Mouse (Mus musculus) heart, embryonic 12.5 days (tissue): ENCODE results near the gene Ddb1. TPM values are rescaled to one million over a fixed set of nuclear protein-coding genes. Genes with fewer than 3 reads are reported as not detected.
A peak's percentile ranks its signal among the peaks of the same experiment; 100 is the strongest.

Source experiments
- ATAC-seq: fragments of 200-750 bp; cut with Nextera tagmentation; 2 replicates; pipeline ENCODE4 v1.8.0; 2017; ENCODE audit warnings: moderate TSS enrichment, moderate library complexity; ENCODE audit not compliant: insufficient number of reproducible peaks, low FRiP score
- H3K27ac ChIP-seq: fragments of 300-500 bp; sonication (generic); 2 replicates; pipeline ENCODE4 v1.5.1; 2016; ENCODE audit warnings: mild to moderate bottlenecking, moderate library complexity; ENCODE audit not compliant: poor library complexity, severe bottlenecking
- H3K27me3 ChIP-seq: fragments of 300-500 bp; sonication (generic); replicated peaks from 2 replicates; pipeline ENCODE4 v1.6.1; 2016; ENCODE audit warnings: mild to moderate bottlenecking, moderate library complexity
- H3K36me3 ChIP-seq: fragments of 300-500 bp; sonication (generic); 2 replicates; pipeline ENCODE4 v1.6.1; 2016; ENCODE audit warnings: mild to moderate bottlenecking, moderate library complexity
- H3K4me1 ChIP-seq: fragments of 300-500 bp; sonication (generic); replicated peaks from 2 replicates; pipeline ENCODE4 v1.6.1; 2016; ENCODE audit warnings: mild to moderate bottlenecking
- H3K4me2 ChIP-seq: fragments of 300-500 bp; sonication (generic); 2 replicates; pipeline ENCODE4 v1.6.1; 2016; ENCODE audit warnings: mild to moderate bottlenecking, moderate library complexity
- H3K4me3 ChIP-seq: fragments of 300-500 bp; sonication (generic); 2 replicates; pipeline ENCODE4 v1.5.1; 2016; ENCODE audit warnings: mild to moderate bottlenecking
- H3K9ac ChIP-seq: fragments of 300-500 bp; sonication (generic); 2 replicates; pipeline ENCODE4 v1.6.1; 2016; ENCODE audit warnings: mild to moderate bottlenecking, moderate library complexity
- H3K9me3 ChIP-seq: fragments of 300-500 bp; sonication (generic); replicated peaks from 2 replicates; pipeline ENCODE4 v1.6.1; 2016; ENCODE audit warnings: mild to moderate bottlenecking, moderate library complexity
- WGBS: fragments of 180-500 bp; shearing (Covaris S2); methylation state at CpG from one replicate; pipeline ENCODE4 v1.1.7; 2016; 5-methylcytosine and 5-hydroxymethylcytosine counted together
- polyA plus RNA-seq: library from polyadenylated mRNA; unstranded; fragments of >200 nt; fragmentation: Nextera tagmentation; extraction: Ambion mirVana; gene quantifications from 2 replicates; pipeline ENCODE4 v1.2.1, GENCODE M21; 2016

Gene Ddb1
- polyA plus RNA-seq, 1 experiment from 2014 or later = 339 TPM

DNA sequence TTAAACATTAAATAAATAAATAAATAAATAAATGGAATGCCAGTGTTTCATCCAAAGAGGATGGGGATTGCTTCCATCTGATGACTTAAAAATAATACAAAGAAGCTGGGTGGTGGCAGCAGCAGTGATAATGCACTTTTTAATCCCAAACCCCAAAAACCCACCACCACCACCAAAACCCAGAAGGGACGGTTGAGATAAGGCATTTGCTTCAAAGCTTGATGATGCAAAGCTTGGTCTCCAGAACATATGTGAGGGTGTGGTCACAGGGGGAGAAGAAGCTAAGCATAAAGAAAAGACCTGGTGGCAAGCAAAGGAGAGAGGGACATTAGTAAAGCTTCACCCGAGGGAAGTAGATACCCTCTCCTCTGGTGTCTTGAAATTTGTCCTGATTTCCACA is 56.8 kb downstream of the Ddb1 start:
- H3K27ac ChIP-seq = 0 out of 2 replicates have a peak overlapping the region, but pooled peaks have one; percentile 1
- 75% methylated on average over 2 of the region's 2 CpGs for WGBS
- no peak overlapping the region for H3K9ac ChIP-seq
- peaks cover 2% of the 10 kb centered on the region for H3K4me1 ChIP-seq
- no peaks in the 10 kb centered on the region for H3K9me3 ChIP-seq
- no peaks in the 10 kb centered on the region for H3K36me3 ChIP-seq
- no peak overlapping the region for H3K4me3 ChIP-seq
- peak; percentile 63 for ATAC-seq
- 0 out of 2 replicates have a peak, but pooled peaks cover 4% of the 10 kb centered on the region for H3K27me3 ChIP-seq
- no peak overlapping the region for H3K4me2 ChIP-seq

DNA sequence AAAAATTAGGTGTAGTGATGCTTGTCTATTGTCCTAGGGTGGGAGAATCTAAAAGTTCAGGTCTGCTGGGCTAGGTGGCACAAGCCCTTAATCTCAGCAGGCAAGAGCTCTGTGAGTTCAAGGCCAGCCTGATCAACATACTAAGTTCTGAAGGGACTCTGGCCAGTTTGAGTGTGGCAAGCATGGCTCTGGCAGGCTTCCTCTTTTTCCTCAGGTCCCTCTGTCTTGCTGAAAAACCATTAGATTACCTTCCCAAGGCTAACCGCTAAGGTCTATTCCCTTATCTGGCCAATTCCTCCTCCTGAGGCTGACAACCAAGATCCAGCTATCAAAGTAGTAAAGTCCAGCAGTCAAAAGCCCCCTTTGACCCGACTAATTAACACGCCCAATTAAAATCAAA is 57.5 kb downstream of the Ddb1 start:
- no peaks in the 10 kb centered on the region for H3K36me3 ChIP-seq
- 0 out of 2 replicates have a peak overlapping the region, but pooled peaks have one; percentile 1 for H3K27ac ChIP-seq
- no peak for ATAC-seq
- no peak overlapping the region for H3K4me2 ChIP-seq
- 51% methylated on average over 3 of the region's 3 CpGs for WGBS
- 0 out of 2 replicates have a peak, but pooled peaks cover 4% of the 10 kb centered on the region for H3K27me3 ChIP-seq
- H3K4me1 ChIP-seq = no peaks in the 10 kb centered on the region; the same call in 1 of the 2 replicates
- no peak overlapping the region for H3K4me3 ChIP-seq
- H3K9me3 ChIP-seq = no peaks in the 10 kb centered on the region
- no peak overlapping the region for H3K9ac ChIP-seq

GRCm38 (mm10) chr19:10665093-10665492 is 60.0 kb downstream of the Ddb1 start:
- Histone ChIP-seq H3K9ac (no peak overlapping the region), H3K9me3 (no peaks in the 10 kb centered on the region), H3K27ac (no peak overlapping the region), H3K27me3 (0 out of 2 replicates have a peak, but pooled peaks cover 4% of the 10 kb centered on the region), H3K36me3 (no peaks in the 10 kb centered on the region), H3K4me1 (no peaks in the 10 kb centered on the region; the same call in 1 of the 2 replicates), H3K4me3 (no peak overlapping the region), H3K4me2 (no peak overlapping the region)
- 62% methylated on average over 3 of the region's 3 CpGs for WGBS
- no peak for ATAC-seq

DNA sequence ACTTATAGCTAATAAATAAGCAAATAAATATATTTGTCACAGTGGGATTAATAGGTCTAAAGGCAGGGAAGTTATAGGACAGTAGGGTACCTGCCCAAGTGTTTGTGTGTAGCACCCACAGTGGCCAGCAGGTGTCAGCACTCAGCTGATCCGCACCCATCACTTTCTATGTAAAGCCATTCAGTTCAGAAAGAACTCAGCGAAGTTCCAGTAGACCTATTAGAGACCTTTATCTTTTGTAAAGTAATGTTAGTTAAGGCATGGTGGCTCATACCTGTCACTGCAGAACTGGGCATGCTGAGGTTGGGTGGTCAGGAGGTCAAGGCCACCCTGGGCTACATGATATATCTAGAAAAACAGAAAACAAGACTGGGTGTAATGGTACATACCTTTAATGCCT is 60.4 kb downstream of the Ddb1 start:
- no peaks in the 10 kb centered on the region; the same call in 1 of the 2 replicates for H3K4me1 ChIP-seq
- 0 out of 2 replicates have a peak, but pooled peaks cover 4% of the 10 kb centered on the region for H3K27me3 ChIP-seq
- no peak overlapping the region for H3K4me3 ChIP-seq
- H3K4me2 ChIP-seq = no peak overlapping the region
- WGBS = 20% methylated on average over 2 of the region's 2 CpGs
- no peak overlapping the region for H3K9ac ChIP-seq
- no peaks in the 10 kb centered on the region for H3K9me3 ChIP-seq
- no peak for ATAC-seq
- no peaks in the 10 kb centered on the region for H3K36me3 ChIP-seq
- H3K27ac ChIP-seq = no peak overlapping the region

GRCm38 (mm10) chr19:10671319-10671718 is 66.2 kb downstream of the Ddb1 start:
- Histone ChIP-seq H3K4me2 (no peak overlapping the region), H3K27ac (no peak overlapping the region), H3K4me1 (no peaks in the 10 kb centered on the region), H3K9me3 (no peaks in the 10 kb centered on the region), H3K27me3 (peaks cover 8% of the 10 kb centered on the region; the same call in 1 of the 2 replicates), H3K36me3 (no peaks in the 10 kb centered on the region), H3K9ac (0 out of 2 replicates have a peak overlapping the region, but pooled peaks have one; percentile 13), H3K4me3 (no peak overlapping the region)
- WGBS = 81% methylated on average over 4 of the region's 4 CpGs
- no peak for ATAC-seq

DNA sequence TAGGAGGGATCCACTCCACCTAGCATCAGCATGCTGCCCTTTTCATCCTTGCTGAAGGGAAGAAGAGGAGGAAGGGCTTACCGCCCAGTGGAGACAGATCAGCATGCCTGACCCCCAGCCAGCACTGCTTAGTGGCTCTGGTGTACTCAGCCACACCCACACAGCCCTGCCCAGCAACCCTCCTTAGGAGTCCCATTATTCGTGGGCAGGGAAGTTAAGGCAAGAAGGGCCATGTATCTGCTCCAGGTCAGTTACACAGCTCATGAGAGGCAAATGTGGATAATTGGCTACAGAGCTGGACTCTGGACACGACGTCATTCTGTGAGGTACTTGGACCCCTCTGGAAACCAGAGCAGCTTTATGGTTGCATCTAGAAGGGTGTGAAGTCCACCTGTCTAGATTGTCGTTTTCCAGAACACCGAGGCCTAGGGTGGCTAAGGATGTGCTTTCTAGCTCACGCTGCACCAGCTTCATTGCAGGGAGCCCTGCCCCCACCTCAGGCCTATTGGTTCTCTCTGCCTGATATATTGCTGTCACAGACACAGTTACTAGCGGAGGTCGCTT is 66.8 kb downstream of the Ddb1 start:
- no peak for ATAC-seq
- Histone ChIP-seq H3K36me3 (no peaks in the 10 kb centered on the region), H3K27me3 (peaks cover 14% of the 10 kb centered on the region; the same call in 1 of the 2 replicates), H3K4me3 (no peak overlapping the region), H3K9ac (no peak overlapping the region), H3K9me3 (no peaks in the 10 kb centered on the region), H3K4me1 (no peaks in the 10 kb centered on the region), H3K27ac (no peak overlapping the region), H3K4me2 (no peak overlapping the region)
- WGBS = 64% methylated on average over 9 of the region's 9 CpGs

DNA sequence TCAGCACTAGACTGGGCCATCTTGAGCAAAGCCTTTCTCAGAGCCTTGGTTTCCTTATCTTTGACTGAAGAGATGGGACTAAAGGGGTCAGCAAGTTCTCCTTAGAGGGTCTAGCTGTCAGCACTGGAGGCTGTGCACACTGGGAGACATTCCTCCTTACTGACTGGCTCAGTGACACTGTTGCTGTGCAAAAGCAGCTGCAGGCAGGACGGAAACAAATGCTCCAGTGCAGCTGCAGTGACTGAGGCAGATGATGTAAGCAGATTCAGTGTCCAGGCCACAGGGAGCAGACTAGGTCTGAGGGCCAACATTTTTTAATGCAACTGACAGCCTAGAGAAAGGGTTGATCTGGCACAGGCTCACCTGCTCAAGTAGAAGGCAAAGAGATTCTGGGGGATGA is 68.1 kb downstream of the Ddb1 start:
- Histone ChIP-seq H3K9me3 (no peaks in the 10 kb centered on the region), H3K27me3 (peaks cover 20% of the 10 kb centered on the region; the same call in 1 of the 2 replicates), H3K27ac (no peak overlapping the region), H3K4me1 (no peaks in the 10 kb centered on the region), H3K4me2 (no peak overlapping the region), H3K36me3 (no peaks in the 10 kb centered on the region), H3K4me3 (no peak overlapping the region), H3K9ac (no peak overlapping the region)
- WGBS = 46% methylated on average over 1 of the region's 1 CpGs
- no peak for ATAC-seq

GRCm38 (mm10) chr19:10676656-10677055 is 71.5 kb downstream of the Ddb1 start:
- Histone ChIP-seq H3K4me1 (0 out of 2 replicates have a peak, but pooled peaks cover 3% of the 10 kb centered on the region), H3K4me2 (no peak overlapping the region), H3K27ac (no peak overlapping the region), H3K9ac (no peak overlapping the region), H3K36me3 (no peaks in the 10 kb centered on the region), H3K4me3 (no peak overlapping the region), H3K27me3 (peaks cover 27% of the 10 kb centered on the region), H3K9me3 (no peaks in the 10 kb centered on the region)
- no peak for ATAC-seq
- 84% methylated on average over 16 of the region's 16 CpGs for WGBS

DNA sequence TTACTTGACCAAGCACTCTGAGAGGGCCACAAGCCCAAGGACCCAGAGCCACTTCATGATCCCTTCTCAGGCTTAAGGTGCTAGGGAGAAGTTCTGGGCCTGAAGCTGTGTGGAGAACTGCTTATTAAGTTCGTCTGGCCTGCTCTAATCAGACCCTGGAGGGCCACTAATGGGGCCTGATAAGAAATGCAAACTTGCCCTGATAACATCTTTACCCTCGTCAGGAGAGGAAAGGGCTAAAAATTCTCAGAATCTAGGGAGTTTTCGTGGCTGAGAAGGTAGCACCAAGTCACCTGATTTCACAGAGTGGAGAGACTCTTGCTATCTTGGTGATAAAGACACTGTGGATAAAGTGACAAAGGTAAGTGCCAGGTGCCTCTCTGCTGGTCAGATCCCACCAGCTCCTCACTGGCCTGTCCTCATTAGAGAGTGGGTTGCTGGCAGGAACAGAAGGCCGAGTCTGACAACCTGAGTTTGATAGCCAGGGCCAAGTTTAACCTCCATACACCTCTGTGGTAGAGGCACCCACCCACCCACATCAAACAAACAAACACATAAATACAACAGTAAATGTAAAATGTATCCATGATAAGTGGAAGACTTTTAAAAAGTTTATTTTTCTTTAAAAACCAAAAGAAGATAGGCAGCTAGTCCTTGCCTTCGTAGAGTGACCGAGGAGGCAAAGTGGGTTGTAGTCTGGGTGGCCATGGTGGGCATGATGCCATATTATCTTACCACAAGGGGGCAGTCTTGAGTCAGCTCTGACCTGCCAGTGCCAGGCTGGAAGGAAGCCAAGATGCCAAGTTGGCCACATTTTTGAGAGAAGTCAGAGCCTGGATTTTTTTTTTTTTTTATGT is 73.0 kb downstream of the Ddb1 start, which contains the start of gene Pga5:
Gene Pga5, minus strand, starts transcription at position 157 of the 857 bp plus-strand sequence.
- Histone ChIP-seq H3K27ac (no peak within 1 kb of the TSS), H3K36me3 (no peaks in the 10 kb centered on the region), H3K4me2 (no peak within 1 kb of the TSS), H3K9me3 (no peaks in the 10 kb centered on the region), H3K4me3 (no peak within 1 kb of the TSS), H3K4me1 (0 out of 2 replicates have a peak, but pooled peaks cover 3% of the 10 kb centered on the region), H3K27me3 (peaks cover 31% of the 10 kb centered on the region), H3K9ac (no peak within 1 kb of the TSS)
- 26% methylated on average over 6 of the region's 6 CpGs for WGBS
- 0 out of 2 replicates have a peak, but pooled peaks have one; percentile 57 for ATAC-seq

GRCm38 (mm10) chr19:10678772-10679067 is 73.6 kb downstream of the Ddb1 start:
- H3K9ac ChIP-seq = no peak overlapping the region
- H3K4me2 ChIP-seq = no peak overlapping the region
- H3K27ac ChIP-seq = no peak overlapping the region
- no peak overlapping the region for H3K4me3 ChIP-seq
- H3K36me3 ChIP-seq = no peaks in the 10 kb centered on the region
- ATAC-seq = no peak
- peaks cover 31% of the 10 kb centered on the region for H3K27me3 ChIP-seq
- H3K4me1 ChIP-seq = 0 out of 2 replicates have a peak, but pooled peaks cover 3% of the 10 kb centered on the region
- 81% methylated on average over 1 of the region's 1 CpGs for WGBS
- no peaks in the 10 kb centered on the region for H3K9me3 ChIP-seq
